Mouse (Mus musculus) heart, embryonic 11.5 days (tissue): ENCODE measurements around the gene Dld. TPM values are rescaled to one million over a fixed set of nuclear protein-coding genes. Genes with fewer than 3 reads are reported as not detected.

Source experiments
- ATAC-seq: fragments of 200-750 bp; cut with Nextera tagmentation; replicated peaks from 2 replicates; pipeline ENCODE4 v1.8.0; 2017; ENCODE audit warnings: moderate library complexity; ENCODE audit not compliant: insufficient number of reproducible peaks, low FRiP score, low TSS enrichment
- H3K27ac ChIP-seq: fragments of 300-500 bp; sonication (generic); 2 replicates; pipeline ENCODE4 v1.5.1; 2014; ENCODE audit warnings: mild to moderate bottlenecking, low read depth, low read length
- H3K27me3 ChIP-seq: fragments of 300-500 bp; sonication (generic); 2 replicates; pipeline ENCODE4 v1.6.1; 2014; ENCODE audit warnings: mild to moderate bottlenecking, low read length, mixed read lengths; ENCODE audit not compliant: control insufficient read depth, insufficient read depth
- H3K36me3 ChIP-seq: fragments of 300-500 bp; sonication (generic); 2 replicates; pipeline ENCODE4 v1.6.1; 2014; ENCODE audit warnings: mild to moderate bottlenecking, low read length, moderate library complexity, mixed read lengths; ENCODE audit not compliant: control insufficient read depth, insufficient read depth
- H3K4me1 ChIP-seq: fragments of 300-500 bp; sonication (generic); 2 replicates; pipeline ENCODE4 v1.6.1; 2014; ENCODE audit warnings: low read length; ENCODE audit not compliant: control insufficient read depth, insufficient read depth
- H3K4me2 ChIP-seq: fragments of 300-500 bp; sonication (generic); 2 replicates; pipeline ENCODE4 v1.6.1; 2014; ENCODE audit warnings: mild to moderate bottlenecking, moderate library complexity
- H3K4me3 ChIP-seq: fragments of 300-500 bp; sonication (generic); 2 replicates; pipeline ENCODE4 v1.5.1; 2014; ENCODE audit warnings: low read depth, low read length
- H3K9ac ChIP-seq: fragments of 300-500 bp; sonication (generic); 2 replicates; pipeline ENCODE4 v1.6.1; 2014; ENCODE audit warnings: mild to moderate bottlenecking, low read depth, low read length, moderate library complexity
- H3K9me3 ChIP-seq: fragments of 300-500 bp; sonication (generic); replicated peaks from 2 replicates; pipeline ENCODE4 v1.6.1; 2016; ENCODE audit warnings: low read length; ENCODE audit not compliant: control insufficient read depth
- WGBS: fragments of 180-500 bp; shearing (Covaris S2); extraction: QIAGEN DNeasy Blood & Tissue Kit; methylation state at CpG from one replicate; pipeline ENCODE4 v1.1.7; 2014; ENCODE audit not compliant: insufficient replicate concordance; 5-methylcytosine and 5-hydroxymethylcytosine counted together
- polyA plus RNA-seq: library from polyadenylated mRNA; unstranded; fragments of >200 nt; fragmentation: Nextera tagmentation; extraction: Ambion mirVana; gene quantifications from 2 replicates; pipeline ENCODE4 v1.2.1, GENCODE M21; 2014

Gene Dld
- polyA plus RNA-seq, 1 experiment from 2014 or later: 207 TPM

GRCm38 (mm10) chr12:31307011-31307410, 44.2 kb downstream of the Dld start:
- 93% methylated on average over 8 of the region's 8 CpGs for WGBS
- Histone ChIP-seq H3K4me2 (no peak overlapping the region), H3K27ac (no peak overlapping the region), H3K27me3 (no peaks in the 10 kb centered on the region), H3K9ac (no peak overlapping the region), H3K9me3 (no peaks in the 10 kb centered on the region), H3K4me3 (no peak overlapping the region), H3K4me1 (peaks cover 15% of the 10 kb centered on the region), H3K36me3 (peaks cover 48% of the 10 kb centered on the region)
- no peak for ATAC-seq

GRCm38 (mm10) chr12:31306075-31306675, 45.1 kb downstream of the Dld start:
- Histone ChIP-seq H3K27ac (peak overlapping the region; percentile 68; the same call in 1 of the 2 replicates), H3K4me3 (no peak overlapping the region), H3K4me2 (no peak overlapping the region), H3K4me1 (peaks cover 15% of the 10 kb centered on the region), H3K9ac (no peak overlapping the region), H3K36me3 (peaks cover 56% of the 10 kb centered on the region), H3K9me3 (no peaks in the 10 kb centered on the region), H3K27me3 (no peaks in the 10 kb centered on the region)
- WGBS: 43% methylated on average over 5 of the region's 5 CpGs
- no peak for ATAC-seq

DNA sequence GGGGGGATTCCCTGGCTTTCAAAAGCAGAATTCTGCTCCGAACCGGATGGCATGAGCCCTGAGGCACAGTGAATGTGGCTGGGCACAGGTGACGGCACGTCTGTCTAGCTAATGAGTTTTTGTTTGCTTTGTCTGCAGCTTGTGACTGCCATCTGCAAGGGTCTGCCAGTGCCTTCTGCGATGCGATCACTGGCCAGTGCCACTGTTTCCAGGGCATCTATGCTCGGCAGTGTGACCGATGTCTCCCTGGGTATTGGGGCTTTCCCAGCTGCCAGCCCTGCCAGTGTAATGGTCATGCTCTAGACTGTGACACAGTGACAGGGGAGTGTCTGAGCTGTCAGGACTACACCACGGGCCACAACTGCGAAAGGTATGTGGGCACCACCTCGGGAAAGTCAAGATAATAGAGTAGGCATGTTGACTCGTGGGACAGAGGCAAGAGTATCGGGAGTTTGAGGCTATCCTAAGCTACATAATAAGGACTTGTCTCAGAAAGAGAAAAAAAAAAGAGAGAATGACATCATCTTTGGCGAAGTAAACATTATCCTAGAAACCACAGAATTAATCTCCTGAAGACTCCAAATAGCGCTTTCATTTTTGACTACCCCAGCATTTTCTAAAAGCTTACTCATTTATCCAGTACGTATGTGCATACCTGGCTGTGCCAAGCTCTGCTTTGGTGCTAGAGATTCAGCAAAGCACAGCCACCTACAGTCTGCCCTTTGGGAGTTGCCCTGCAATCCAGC, 48.3 kb downstream of the Dld start:
- Histone ChIP-seq H3K4me1 (peaks cover 20% of the 10 kb centered on the region), H3K4me2 (no peak overlapping the region), H3K36me3 (peaks cover 64% of the 10 kb centered on the region), H3K9ac (no peak overlapping the region), H3K4me3 (no peak overlapping the region), H3K27ac (no peak overlapping the region), H3K27me3 (no peaks in the 10 kb centered on the region), H3K9me3 (no peaks in the 10 kb centered on the region)
- 83% methylated on average over 16 of the region's 16 CpGs for WGBS
- no peak for ATAC-seq

- H3K9me3 ChIP-seq: no peaks in the 10 kb centered on the region
- H3K27me3 ChIP-seq: no peaks in the 10 kb centered on the region
- H3K4me1 ChIP-seq: peaks cover 20% of the 10 kb centered on the region
- H3K27ac ChIP-seq: no peak overlapping the region
- no peak for ATAC-seq
- H3K4me3 ChIP-seq: no peak overlapping the region
- 81% methylated on average over 5 of the region's 5 CpGs for WGBS
- peaks cover 65% of the 10 kb centered on the region for H3K36me3 ChIP-seq
- H3K4me2 ChIP-seq: no peak overlapping the region
- H3K9ac ChIP-seq: no peak overlapping the region
These were observed 49.0 kb downstream of the Dld start for GRCm38 (mm10) chr12:31302266-31302665.

DNA sequence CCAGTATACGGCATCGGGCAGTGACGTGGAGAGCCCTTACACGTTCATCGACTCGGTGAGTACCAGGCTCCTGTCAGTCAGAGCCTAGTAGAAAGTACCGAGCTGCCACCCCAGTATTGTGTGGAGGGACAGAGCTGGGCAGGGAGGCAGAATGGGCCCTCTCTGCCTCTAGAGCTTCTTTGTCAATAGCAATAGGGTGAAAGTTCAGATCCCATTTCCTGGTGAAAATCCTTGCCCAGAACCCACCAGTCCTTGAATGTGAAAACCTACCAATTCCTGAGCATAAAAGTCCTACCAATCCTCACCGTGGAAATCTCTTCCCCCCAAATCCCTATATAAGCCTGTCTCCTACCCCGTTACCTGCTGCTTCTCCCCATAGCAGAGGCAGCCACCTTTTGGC, 51.0 kb downstream of the Dld start:
- peak overlapping the region; percentile 84 for H3K27ac ChIP-seq
- H3K4me2 ChIP-seq: no peak overlapping the region
- peaks cover 55% of the 10 kb centered on the region for H3K36me3 ChIP-seq
- no peaks in the 10 kb centered on the region for H3K9me3 ChIP-seq
- H3K9ac ChIP-seq: no peak overlapping the region
- no peaks in the 10 kb centered on the region for H3K27me3 ChIP-seq
- H3K4me3 ChIP-seq: no peak overlapping the region
- H3K4me1 ChIP-seq: peaks cover 14% of the 10 kb centered on the region
- no peak for ATAC-seq
- 84% methylated on average over 9 of the region's 9 CpGs for WGBS

DNA sequence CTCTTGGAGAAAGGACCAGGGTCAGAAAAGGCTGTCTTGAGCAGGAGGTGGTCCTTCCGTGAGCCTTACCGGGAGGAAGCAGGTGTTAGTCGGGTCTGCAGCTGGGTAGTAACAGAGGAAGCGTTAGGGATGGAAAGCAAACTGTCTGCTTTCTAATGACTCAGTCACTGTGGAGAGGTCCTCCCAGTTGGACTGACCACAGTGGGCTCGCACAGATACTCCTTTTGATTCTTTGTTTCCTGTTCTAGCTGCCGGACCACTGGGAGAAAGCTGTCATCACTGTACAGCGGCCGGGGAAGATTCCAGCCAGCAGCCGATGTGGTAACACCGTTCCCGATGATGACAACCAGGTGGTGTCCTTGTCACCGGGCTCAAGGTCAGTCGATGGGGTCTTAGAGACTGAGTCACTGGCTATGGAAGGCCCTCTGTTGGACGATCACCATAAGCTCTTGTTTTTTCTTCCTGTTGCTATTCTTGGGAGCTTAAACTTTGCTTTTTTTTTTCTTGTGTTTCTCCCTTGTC, 51.5 kb downstream of the Dld start:
- Histone ChIP-seq H3K27me3 (no peaks in the 10 kb centered on the region), H3K36me3 (peaks cover 54% of the 10 kb centered on the region), H3K4me3 (no peak overlapping the region), H3K4me1 (peaks cover 19% of the 10 kb centered on the region), H3K9me3 (no peaks in the 10 kb centered on the region), H3K4me2 (no peak overlapping the region; the same call in 1 of the 2 replicates), H3K9ac (peak overlapping the region; percentile 28; the same call in 1 of the 2 replicates), H3K27ac (peak overlapping the region; percentile 84)
- 0 out of 2 replicates have a peak, but pooled peaks have one; percentile 12 for ATAC-seq
- WGBS: 42% methylated on average over 14 of the region's 14 CpGs

- Histone ChIP-seq H3K4me2 (no peak overlapping the region; the same call in 1 of the 2 replicates), H3K36me3 (peaks cover 48% of the 10 kb centered on the region), H3K4me1 (peaks cover 26% of the 10 kb centered on the region), H3K9me3 (no peaks in the 10 kb centered on the region), H3K4me3 (no peak overlapping the region), H3K27ac (peak overlapping the region; percentile 84), H3K27me3 (no peaks in the 10 kb centered on the region), H3K9ac (peak overlapping the region; percentile 28; the same call in 1 of the 2 replicates)
- 90% methylated on average over 3 of the region's 3 CpGs for WGBS
- no peak for ATAC-seq
These were observed 52.1 kb downstream of the Dld start for GRCm38 (mm10) chr12:31299126-31299525.

DNA sequence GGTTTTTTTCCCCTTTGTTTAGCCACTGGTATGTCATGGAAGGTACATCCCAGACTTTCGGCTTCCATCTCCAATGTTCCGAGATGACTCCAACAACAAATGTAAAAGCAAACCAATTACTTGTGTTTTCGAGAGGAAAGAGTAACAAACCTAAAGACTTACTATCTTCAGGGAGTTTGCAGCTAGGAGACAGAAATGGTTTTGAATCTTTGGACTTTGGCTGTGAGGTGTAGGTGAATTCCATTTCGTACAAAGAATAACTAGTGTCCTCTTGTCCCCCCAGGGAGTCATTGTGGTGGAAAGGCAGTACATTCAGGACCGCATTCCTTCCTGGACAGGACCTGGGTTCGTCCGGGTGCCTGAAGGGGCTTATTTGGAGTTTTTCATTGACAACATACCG, 52.7 kb downstream of the Dld start:
- ATAC-seq: no peak
- 82% methylated on average over 8 of the region's 8 CpGs for WGBS
- Histone ChIP-seq H3K36me3 (peaks cover 44% of the 10 kb centered on the region), H3K9me3 (no peaks in the 10 kb centered on the region), H3K27ac (no peak overlapping the region), H3K27me3 (no peaks in the 10 kb centered on the region), H3K4me1 (peaks cover 32% of the 10 kb centered on the region), H3K4me3 (no peak overlapping the region), H3K9ac (no peak overlapping the region), H3K4me2 (no peak overlapping the region)
